ENCODE assay signal across 16 mouse cellular contexts in the genomic region with DNA sequence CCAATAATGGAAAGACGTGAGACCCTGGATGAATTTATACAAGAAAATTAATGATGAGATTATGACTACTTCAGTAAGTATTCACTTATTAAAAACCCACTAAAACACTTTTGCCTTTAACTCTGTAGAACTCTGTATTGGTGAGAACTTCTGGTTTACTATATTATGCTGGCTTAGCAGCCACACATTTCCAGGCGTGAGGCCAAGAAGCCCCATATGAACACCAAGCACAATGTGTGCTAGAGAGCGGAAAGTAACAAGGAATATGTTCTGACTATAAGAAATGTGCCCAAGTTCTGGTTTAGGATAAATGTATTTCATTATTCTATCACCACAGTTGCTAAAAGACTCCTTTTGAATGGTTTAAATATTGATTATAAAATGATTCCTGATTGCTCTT.
DNase-seq lines count a peak whose midpoint lies in the region; ATAC-seq and TF ChIP-seq lines count a peak whose summit lies in the region.
"Had no signal": no experiment of that assay in that cellular context is flagged by ENCODE, and none has a peak within 500 bp of the region (broad histone marks: within the 10 kb centered on the region; RNA-seq: fewer than 3 reads in every experiment).

No protein-coding gene starts in this region.

- no peak overlapping the region for H3K9ac ChIP-seq in limb, embryonic 15.5 days
- H3K9ac ChIP-seq: midbrain, embryonic 15.5 days; neural tube, embryonic 15.5 days had no signal

- H3K4me1 ChIP-seq in limb, embryonic 15.5 days, result no peaks in the 10 kb centered on the region; the same call in 1 of the 2 replicates
- H3K4me1 ChIP-seq: midbrain, embryonic 15.5 days; neural tube, embryonic 15.5 days had no signal

- no peaks in the 10 kb centered on the region for H3K27me3 ChIP-seq in limb, embryonic 15.5 days
- H3K27me3 ChIP-seq: midbrain, embryonic 15.5 days; neural tube, embryonic 15.5 days had no signal

- 53% methylated on average over 3 of the region's 3 CpGs for WGBS in limb, embryonic 15.5 days

- no peak overlapping the region for H3K27ac ChIP-seq in limb, embryonic 15.5 days
- H3K27ac ChIP-seq: left cerebral cortex, adult 2 months; midbrain, embryonic 15.5 days; neural tube, embryonic 15.5 days had no signal

- H3K9me3 ChIP-seq in limb, embryonic 15.5 days, result no peaks in the 10 kb centered on the region
- H3K9me3 ChIP-seq: midbrain, embryonic 15.5 days; neural tube, embryonic 15.5 days had no signal

- no peak for TF ChIP-seq CTCF in brain, embryonic 14.5 days (IDR thresholded peaks at IDR 0.05; ENCODE audit: borderline replicate concordance, extremely low read depth, insufficient read depth, insufficient read length)

- no peak overlapping the region for H3K4me2 ChIP-seq in limb, embryonic 15.5 days
- H3K4me2 ChIP-seq: midbrain, embryonic 15.5 days; neural tube, embryonic 15.5 days had no signal

- H3K4me3 ChIP-seq in limb, embryonic 15.5 days, result no peak overlapping the region
- H3K4me3 ChIP-seq: left cerebral cortex, adult 2 months; midbrain, embryonic 15.5 days; neural tube, embryonic 15.5 days had no signal

- no peak for TF ChIP-seq POLR2A in brain, embryonic 14.5 days (IDR thresholded peaks at IDR 0.05; ENCODE audit: borderline replicate concordance, extremely low read depth, insufficient read depth, insufficient read length, poor library complexity, severe bottlenecking)

- H3K36me3 ChIP-seq in limb, embryonic 15.5 days, result peaks cover 7% of the 10 kb centered on the region; the same call in 1 of the 2 replicates
- H3K36me3 ChIP-seq: neural tube, embryonic 15.5 days had no signal

- peak; percentile 18 to 31 for DNase-seq in cerebellum, postnatal 14 days
- DNase-seq in cerebellum, adult 11 months, result no peak
- peak; percentile 73 for DNase-seq in brain, embryonic 14.5 days (ENCODE audit: low read depth)
- peak; percentile 43 for DNase-seq in layer of hippocampus, adult 9-10 months (ENCODE audit: low spot score)
- no peak for DNase-seq in lung, postnatal 25 days (ENCODE audit: low spot score)
- no peak for DNase-seq in kidney, postnatal 25 days
- DNase-seq: B cell, adult 2 months; heart, adult 11 months; heart, postnatal 36 days; kidney, adult 18-20 months had no signal

- ATAC-seq in limb, embryonic 15.5 days (ENCODE audit: insufficient number of reproducible peaks, low FRiP score, low TSS enrichment, low read depth), result 0 out of 2 replicates have a peak, but pooled peaks have one; percentile 58
- no peak for ATAC-seq in megakaryocyte-erythroid progenitor cell, adult 5-6 weeks (replicated peaks; ENCODE audit: low FRiP score, low TSS enrichment, poor library complexity, severe bottlenecking)
- ATAC-seq: lung, postnatal 0 days; midbrain, embryonic 15.5 days had no signal

Comparison
In these comparisons a context has a peak if more than half of its experiments do, and no peak if none do; other contexts are left out.
1. DNase-seq: peak in cerebellum, postnatal 14 days (2 of 2), brain, embryonic 14.5 days (single experiment) and layer of hippocampus, adult 9-10 months (single experiment); none in cerebellum, adult 11 months (single experiment), lung, postnatal 25 days (single experiment) and kidney, postnatal 25 days (0 of 2).